Mouse (Mus musculus): Measurements from ENCODE around the gene Tspan5.

GRCm38 (mm10) chr3:138788489-138788850 is 46.5 kb downstream of the Tspan5 start:
- TF ChIP-seq CTCF (IDR thresholded peaks at IDR 0.05; ENCODE audit: low read depth) (no peak), EP300 (IDR thresholded peaks at IDR 0.05; ENCODE audit: low read depth) (no peak)
